Mouse (Mus musculus): Measurements from ENCODE around the gene Tbx19. TPM values are rescaled to one million over a fixed set of nuclear protein-coding genes. Genes with fewer than 3 reads are reported as not detected.

Gene Tbx19
- polyA plus RNA-seq (2012; rRNA removed) = 0.02 TPM in 1 of 2 replicates, not detected in the other

DNA sequence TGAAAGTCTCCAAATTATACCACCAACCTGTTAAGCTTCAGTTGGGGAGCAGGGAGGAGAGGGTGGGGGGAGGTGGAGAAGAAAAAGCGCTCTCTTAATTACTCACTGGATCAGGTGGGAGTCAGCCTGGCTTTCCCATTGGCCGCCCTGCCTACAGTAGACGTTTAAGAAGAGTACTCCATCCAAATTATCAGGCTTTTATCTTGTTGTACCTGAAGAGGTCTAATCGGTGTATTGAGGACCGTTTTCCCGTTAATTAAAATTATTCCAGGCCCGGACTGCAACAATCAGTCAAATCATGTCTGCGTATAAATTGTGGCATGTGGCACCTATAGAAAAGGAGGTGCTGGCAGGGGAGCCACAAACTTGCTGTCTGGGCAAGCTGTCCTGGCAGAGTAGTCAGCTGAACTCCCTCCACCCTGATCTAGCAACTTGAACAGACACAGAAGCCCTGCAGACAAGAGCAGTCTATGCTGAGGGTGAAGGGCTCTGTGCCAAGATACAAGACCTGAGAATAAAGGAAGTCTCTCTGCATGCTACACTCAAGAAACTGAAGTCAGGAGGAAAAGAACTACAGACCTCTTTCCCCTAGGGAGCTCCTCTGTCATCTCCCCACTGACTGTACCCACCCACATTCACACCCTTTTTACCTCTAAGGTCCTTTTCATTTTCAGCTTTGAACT lies at the start of gene Tbx19:
Gene Tbx19 (minus strand): TSS at position 51 of the 683 bp plus-strand sequence.

DNA sequence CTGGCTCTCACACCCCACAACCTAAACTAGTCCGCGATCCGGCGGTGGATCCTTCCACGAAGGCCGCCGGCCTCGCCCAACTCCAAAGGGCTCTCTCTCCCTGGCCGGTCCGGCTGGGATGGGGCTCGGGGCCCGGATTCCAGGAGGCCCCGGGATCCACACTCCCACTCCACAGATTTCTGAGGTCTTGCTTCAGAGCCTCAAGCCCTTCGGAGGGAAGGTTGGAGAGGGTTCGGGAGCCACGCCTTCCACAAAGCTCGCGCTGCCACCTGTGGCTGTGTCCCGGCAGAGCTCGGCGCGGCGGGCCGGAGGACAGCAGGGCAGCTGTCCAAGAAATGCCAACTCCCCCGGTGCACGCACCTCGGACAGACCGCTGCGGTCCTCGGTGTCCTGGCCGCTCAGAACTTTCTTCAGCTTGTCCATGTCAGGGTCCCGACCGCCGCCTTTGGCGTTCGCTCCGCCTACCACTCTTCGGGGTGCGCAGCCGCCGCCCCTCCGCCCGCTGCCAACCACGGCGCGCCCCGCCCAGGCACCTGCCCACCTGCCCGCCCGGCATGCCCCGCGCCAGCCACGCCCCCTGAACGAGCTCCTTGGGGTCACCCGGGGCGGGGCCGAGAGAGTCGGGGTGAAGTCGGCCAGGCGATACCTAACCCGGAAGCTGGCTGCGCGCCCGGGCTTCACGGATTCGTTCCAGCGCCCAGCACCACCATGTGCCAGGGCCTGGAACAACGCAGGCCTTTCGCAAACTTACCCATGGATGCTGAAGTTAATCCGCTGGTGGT lies 33.5 kb upstream of the Tbx19 start, which contains the start of gene Sft2d2:
Gene Sft2d2 (minus strand): TSS at position 559 of the 782 bp plus-strand sequence.

Other genes with a start within 250 kb of the Tbx19 start
- not detected in 2 replicates for gene Xcl1, start 225.2 kb downstream of the Tbx19 start, polyA plus RNA-seq (2012; rRNA removed)
- 8.1 and 12.6 TPM in 2 replicates for gene Sft2d2, start 33.7 kb upstream of the Tbx19 start, polyA plus RNA-seq (2012; rRNA removed)
- 61.1 and 62.6 TPM in 2 replicates for gene Tiprl, start 76.2 kb upstream of the Tbx19 start, polyA plus RNA-seq (2012; rRNA removed)
- gene Gpr161, start 135.0 kb upstream of the Tbx19 start, polyA plus RNA-seq (2012; rRNA removed) = 15.7 and 15.9 TPM in 2 replicates

Data from central nervous system, embryonic 11.5 days (tissue).